Mouse (Mus musculus): ENCODE data around the gene Sh3bp5l. TPM values are rescaled to one million over a fixed set of nuclear protein-coding genes. Genes with fewer than 3 reads are reported as not detected.
A peak's percentile ranks its signal among the peaks of the same experiment; 100 is the strongest.
"Not testable (repeated sequence)": the region's sequence is repeated elsewhere in the genome, so short reads cannot be mapped to it uniquely, and the experiment has no call there.

Sh3bp5l gene
- total RNA-seq (2021) = 10 to 100 TPM; 28.0 to 30.3 TPM
- long read RNA-seq, experiment 1, transcript Sh3bp5l-201 (7 exons, 2,977 nt) = major isoform, 50 of 78 reads
- long read RNA-seq, experiment 1, transcript Sh3bp5l-202 (7 exons, 3,016 nt) = minor isoform, 19 of 78 reads
- long read RNA-seq, experiment 1, partial matches to known transcripts = 2 of 78 reads
- long read RNA-seq, experiment 1, other reads (novel, unspliced or antisense) = 7 of 78 reads
- long read RNA-seq, experiment 2, transcript Sh3bp5l-201 (7 exons, 2,977 nt) = major isoform, 36 of 64 reads
- long read RNA-seq, experiment 2, transcript Sh3bp5l-202 (7 exons, 3,016 nt) = minor isoform, 19 of 64 reads
- long read RNA-seq, experiment 2, partial matches to known transcripts = 2 of 64 reads
- long read RNA-seq, experiment 2, other reads (novel, unspliced or antisense) = 7 of 64 reads

DNA sequence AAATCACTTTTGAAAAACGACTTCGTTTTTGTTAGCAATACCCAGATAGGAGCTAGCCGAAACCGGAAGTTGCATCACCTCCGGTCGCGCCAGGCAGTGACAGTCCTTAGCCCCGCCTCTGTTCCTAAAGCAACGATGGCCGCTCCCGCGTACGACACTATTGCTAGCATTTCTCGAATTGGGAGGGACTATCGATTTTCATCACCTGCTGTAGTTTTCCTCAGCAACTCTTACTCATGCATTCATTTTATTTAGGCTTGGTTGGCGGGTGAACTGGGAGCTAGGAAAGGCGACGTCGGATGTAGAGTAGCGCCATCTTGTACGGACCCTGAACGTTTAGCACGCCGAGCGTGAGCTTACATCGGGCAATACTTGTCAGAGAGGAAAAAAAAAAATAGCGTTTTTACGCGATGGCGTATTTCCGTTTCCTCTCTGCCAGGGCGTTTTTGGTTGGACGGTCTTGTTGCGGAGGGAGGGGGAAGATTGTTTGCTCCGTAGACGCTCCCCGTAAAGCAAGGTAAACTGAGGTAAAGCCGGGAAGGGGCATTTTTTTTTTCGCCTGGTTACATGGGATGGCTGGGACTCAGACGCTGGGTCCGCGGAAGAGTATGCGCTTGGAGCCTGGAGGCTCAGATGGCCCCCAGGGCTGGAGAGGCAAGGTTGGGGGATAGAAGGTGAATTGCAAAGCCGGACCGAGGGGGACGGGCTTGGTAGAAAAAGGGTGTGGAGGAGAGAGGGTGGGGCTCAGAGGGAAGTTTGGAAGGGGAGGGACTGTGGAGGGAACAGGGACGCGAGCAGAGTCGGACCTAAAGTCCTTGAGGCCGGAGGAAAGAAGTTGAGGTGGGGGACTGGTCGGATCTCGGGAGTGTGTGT lies at the start of gene Sh3bp5l, which contains the start of gene Zfp672:
Gene Sh3bp5l, plus strand, starts transcription at position 449 of the 873 bp plus-strand sequence.
Gene Zfp672, minus strand, starts transcription at position 64 of the 873 bp plus-strand sequence.
- peak; percentile 82 for DNase-seq

DNA sequence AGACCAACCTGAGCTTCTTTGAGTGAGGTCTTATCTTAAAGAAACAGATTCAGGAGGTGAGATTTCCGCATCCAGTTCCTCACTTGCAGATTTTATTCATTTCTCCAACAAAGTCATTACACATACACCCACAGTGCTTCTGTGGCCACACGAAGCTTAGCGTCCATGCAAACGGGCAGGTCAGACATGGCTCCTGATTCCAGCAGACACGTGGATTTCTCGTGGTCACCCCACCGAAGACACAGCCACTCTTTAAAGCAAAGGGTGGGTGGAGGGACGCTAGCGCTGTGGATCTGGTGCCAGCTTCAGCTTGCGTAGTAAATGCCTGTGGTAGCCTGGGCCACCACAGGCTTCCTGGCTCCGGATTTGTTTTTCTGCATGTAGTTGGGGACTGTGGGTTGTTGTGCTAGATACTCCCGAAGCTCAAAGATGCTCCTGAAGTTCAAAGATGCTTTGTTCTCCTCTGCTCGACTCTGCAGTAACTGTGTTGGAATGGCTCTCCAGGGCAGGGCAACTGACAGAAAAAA lies 48.5 kb upstream of the Sh3bp5l start:
- DNase-seq = no peak

- DNase-seq = no peak
Observed at GRCm38 (mm10) chr11:58282518-58282917, 48.0 kb upstream of the Sh3bp5l start.

GRCm38 (mm10) chr11:58289992-58290682 lies 40.4 kb upstream of the Sh3bp5l start:
- DNase-seq = no peak

DNA sequence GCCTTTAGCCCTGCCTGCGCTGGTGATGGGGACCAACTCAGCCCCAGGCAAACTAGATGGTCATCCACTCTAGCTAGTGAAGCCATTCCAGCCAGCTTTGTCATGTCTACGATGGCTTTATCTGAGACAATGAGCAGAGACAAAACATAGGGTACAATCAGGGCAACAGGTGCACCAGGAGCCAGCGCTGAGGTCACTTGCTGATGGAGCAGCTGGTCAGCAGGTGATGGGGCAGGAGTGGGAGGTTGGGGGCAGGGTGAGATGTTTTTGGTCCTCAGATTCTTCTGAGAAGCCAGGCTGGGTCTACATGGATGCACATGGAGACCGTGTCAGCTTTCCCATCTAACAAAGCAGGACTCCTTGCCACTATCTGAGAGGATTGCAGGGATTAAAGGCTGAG lies 39.7 kb upstream of the Sh3bp5l start:
- DNase-seq = no peak

DNA sequence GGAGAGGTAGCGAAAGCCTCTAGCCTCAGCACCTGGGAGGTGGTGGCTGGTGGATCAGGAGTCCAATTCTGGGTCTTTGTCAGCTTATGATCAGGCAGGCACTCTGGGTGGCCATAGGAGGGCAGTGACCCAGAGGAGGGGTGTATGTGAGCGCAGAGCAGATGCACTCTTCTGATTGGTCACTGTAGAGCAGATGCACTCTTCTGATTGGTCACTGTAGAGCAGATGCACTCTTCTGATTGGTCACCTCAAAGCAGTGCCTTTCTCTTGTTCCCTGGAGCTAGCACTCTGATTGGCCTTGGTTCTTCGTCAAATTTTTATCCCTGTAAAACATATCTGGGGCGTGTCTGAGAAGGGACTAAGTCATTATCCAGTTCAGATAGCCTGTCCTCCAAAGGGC lies 37.7 kb upstream of the Sh3bp5l start:
- no peak for DNase-seq

DNA sequence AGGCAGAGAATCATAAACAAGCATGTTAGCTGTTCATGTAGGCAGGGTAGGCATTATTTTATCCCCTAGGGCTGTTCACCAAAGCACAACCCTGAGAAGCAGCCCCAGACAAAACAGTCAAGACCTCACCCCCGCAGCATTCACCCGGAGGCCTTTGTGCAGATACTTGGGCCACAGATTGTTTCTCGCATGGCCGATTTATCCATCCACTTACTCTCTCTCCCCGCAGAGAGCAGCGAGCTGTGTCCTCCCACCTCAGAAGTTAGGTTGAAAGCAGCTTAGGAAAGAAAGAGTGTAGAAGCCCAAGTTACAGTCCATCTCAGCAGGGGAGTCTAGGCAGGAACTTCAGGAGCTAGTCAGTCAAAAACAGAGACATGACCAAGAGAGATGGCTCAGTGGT lies 33.1 kb upstream of the Sh3bp5l start:
- no peak for DNase-seq

DNA sequence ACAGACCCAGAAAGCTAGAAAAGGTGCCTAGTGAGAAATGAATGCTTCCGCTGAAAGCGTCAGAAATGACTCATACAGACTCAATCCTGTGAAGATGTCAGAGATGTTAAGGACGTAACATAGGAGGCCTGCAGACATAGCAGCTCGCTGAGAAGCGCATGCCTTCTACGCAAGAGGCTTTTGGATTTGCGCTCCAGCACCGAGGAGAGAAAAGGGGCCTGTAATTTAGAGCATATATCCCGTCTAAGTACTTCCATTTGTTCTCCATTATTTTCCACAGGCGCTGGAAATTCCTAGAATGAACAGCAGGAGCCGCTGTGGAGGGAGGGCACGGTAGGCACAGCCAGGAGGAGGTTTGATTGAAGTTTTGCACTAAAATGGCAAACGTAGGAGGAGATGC lies 29.5 kb upstream of the Sh3bp5l start:
- DNase-seq = peak; percentile 61

- DNase-seq = peak; percentile 92
Observed at GRCm38 (mm10) chr11:58301837-58302754, 28.4 kb upstream of the Sh3bp5l start.

GRCm38 (mm10) chr11:58302774-58303445 lies 27.6 kb upstream of the Sh3bp5l start:
- no peak for DNase-seq

- DNase-seq = no peak
Observed at GRCm38 (mm10) chr11:58303594-58303993, 26.9 kb upstream of the Sh3bp5l start.

GRCm38 (mm10) chr11:58305299-58305698 lies 25.2 kb upstream of the Sh3bp5l start:
- DNase-seq = not testable (repeated sequence)

- DNase-seq = peak; percentile 93
Observed at GRCm38 (mm10) chr11:58306860-58307308, 23.6 kb upstream of the Sh3bp5l start, which contains the start of gene Zfp692. TSS of gene Zfp692 (plus strand) at chr11:58307069.

DNA sequence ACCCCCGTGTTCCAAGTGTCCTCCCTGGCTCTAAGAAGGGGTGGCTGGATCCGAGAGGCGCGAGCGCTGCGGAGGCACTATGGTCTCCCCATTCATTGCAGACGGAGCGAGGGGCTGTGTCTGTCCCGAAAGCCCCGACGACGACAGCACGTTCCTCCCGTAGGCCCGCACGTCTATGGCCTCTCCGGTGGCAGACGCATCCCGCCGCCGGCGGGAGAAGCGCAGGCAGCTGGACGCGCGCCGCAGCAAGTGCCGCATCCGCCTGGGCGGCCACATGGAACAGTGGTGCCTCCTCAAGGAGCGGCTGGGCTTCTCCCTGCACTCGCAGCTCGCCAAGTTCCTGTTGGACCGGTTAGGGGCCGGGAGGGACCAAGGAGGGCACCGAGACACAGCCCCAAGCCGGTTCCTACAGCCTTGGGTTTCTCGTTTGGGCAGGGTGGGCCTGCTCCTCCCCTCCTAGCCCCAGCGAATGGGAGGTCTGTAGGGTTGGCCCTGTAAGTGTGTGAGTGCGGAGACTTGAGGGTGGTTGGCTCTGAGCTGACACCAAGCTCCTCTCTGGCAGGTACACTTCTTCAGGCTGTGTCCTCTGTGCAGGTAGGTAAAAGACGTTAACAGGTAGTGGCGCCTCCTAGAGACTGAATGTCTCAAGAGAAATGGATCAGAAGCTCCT lies 23.0 kb upstream of the Sh3bp5l start:
- DNase-seq = peak; percentile 53

GRCm38 (mm10) chr11:58308661-58309060 lies 21.9 kb upstream of the Sh3bp5l start:
- no peak for DNase-seq

GRCm38 (mm10) chr11:58314069-58314468 lies 16.5 kb upstream of the Sh3bp5l start:
- DNase-seq = no peak

- no peak for DNase-seq
Observed at GRCm38 (mm10) chr11:58315536-58316168, 14.9 kb upstream of the Sh3bp5l start.

GRCm38 (mm10) chr11:58316344-58316743 lies 14.2 kb upstream of the Sh3bp5l start:
- DNase-seq = no peak

DNA sequence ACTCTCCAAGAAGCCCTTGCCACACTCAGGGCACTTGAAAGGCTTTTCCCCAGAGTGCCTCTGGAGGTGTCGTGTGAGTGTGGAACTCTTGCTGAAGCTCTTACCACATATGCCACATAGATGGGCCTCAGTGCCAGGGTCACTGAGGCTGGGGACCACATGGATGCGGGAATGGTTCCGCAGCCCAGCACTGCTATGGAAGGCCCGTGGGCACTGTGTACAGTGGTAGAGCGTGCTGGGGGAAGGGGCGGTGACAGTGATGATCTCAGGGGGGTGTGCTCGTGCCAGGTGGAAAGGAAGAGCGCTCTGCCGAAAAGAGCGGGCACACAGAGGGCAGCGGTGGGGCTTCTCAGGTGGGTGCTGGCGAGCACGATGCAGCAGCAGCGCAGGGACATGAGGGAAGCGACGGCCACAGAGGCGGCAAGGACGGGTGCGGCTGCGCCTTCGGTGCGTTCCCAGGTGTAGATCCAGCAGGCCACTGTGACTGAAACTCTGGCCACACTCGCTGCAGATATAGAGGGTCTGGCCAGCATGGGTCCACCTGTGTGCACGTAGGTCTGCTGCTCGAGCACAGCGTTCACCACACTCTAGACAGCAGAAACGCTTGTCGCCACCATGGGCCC lies 13.6 kb upstream of the Sh3bp5l start:
- no peak for DNase-seq

Measured in gastrocnemius, postnatal 10 days (tissue).